Mouse (Mus musculus) hindbrain, postnatal 0 days (tissue): ENCODE data around the gene Nemp1. TPM values are rescaled to one million over a fixed set of nuclear protein-coding genes. Genes with fewer than 3 reads are reported as not detected.

Experiments
- ATAC-seq: fragments of 200-750 bp; cut with Nextera tagmentation; 2 replicates; pipeline ENCODE4 v1.8.0; 2017; ENCODE audit warnings: mild to moderate bottlenecking, moderate TSS enrichment, moderate library complexity
- DNase-seq: peaks from one replicate; pipeline ENCODE4 v3.0.0-alpha.2; 2015; ENCODE audit warnings: low spot score
- H3K27ac ChIP-seq: fragments of 300-500 bp; sonication (generic); 2 replicates; pipeline ENCODE4 v1.5.1; 2014; ENCODE audit warnings: mild to moderate bottlenecking
- H3K27me3 ChIP-seq: fragments of 300-500 bp; sonication (generic); 2 replicates; pipeline ENCODE4 v1.6.1; 2014; ENCODE audit warnings: low read length, mixed read lengths; ENCODE audit not compliant: insufficient read depth
- H3K36me3 ChIP-seq: fragments of 300-500 bp; sonication (generic); 2 replicates; pipeline ENCODE4 v1.6.1; 2014; ENCODE audit warnings: low read length, mixed read lengths; ENCODE audit not compliant: insufficient read depth
- H3K4me1 ChIP-seq: fragments of 300-500 bp; sonication (generic); 2 replicates; pipeline ENCODE4 v1.6.1; 2014; ENCODE audit warnings: antibody characterized with exemption, low read length, mixed read lengths; ENCODE audit not compliant: insufficient read depth
- H3K4me2 ChIP-seq: fragments of 300-500 bp; sonication (generic); 2 replicates; pipeline ENCODE4 v1.6.1; 2014; ENCODE audit warnings: low read depth, mild to moderate bottlenecking, low read length, moderate library complexity, mixed read lengths
- H3K4me3 ChIP-seq: fragments of 300-500 bp; sonication (generic); 2 replicates; pipeline ENCODE4 v1.5.1; 2014; ENCODE audit warnings: low read length
- H3K9ac ChIP-seq: fragments of 300-500 bp; sonication (generic); replicated peaks from 2 replicates; pipeline ENCODE4 v1.6.1; 2014; ENCODE audit warnings: mild to moderate bottlenecking, low read length, moderate library complexity, mixed read lengths
- H3K9me3 ChIP-seq: fragments of 300-500 bp; sonication (generic); 2 replicates; pipeline ENCODE4 v1.6.1; 2016; ENCODE audit warnings: low read length, mixed read lengths
- CTCF ChIP-seq: IDR thresholded peaks from 2 replicates; pipeline ENCODE4 v1.5.1; 2016; ENCODE audit warnings: antibody characterized with exemption, control low read depth, low read depth
- WGBS: fragments of 180-500 bp; shearing (Covaris S2); extraction: QIAGEN DNeasy Blood & Tissue Kit; methylation state at CpG from one replicate; pipeline ENCODE4 v1.1.7; 2014; 5-methylcytosine and 5-hydroxymethylcytosine counted together
- polyA plus RNA-seq: library from polyadenylated mRNA; unstranded; fragments of >200 nt; fragmentation: Nextera tagmentation; extraction: Ambion mirVana; gene quantifications from 2 replicates; pipeline ENCODE4 v1.2.1, GENCODE M21; 2015
- total RNA-seq: library from RNA; depleted of rRNA; stranded (reverse); fragments of >200 nt; gene quantifications from 2 replicates; pipeline ENCODE4 v1.2.3, GENCODE M21; 2014

Gene Nemp1
- total and polyA plus RNA-seq, 2 experiments from 2014 or later, result 2.2 to 4.1 TPM

DNA sequence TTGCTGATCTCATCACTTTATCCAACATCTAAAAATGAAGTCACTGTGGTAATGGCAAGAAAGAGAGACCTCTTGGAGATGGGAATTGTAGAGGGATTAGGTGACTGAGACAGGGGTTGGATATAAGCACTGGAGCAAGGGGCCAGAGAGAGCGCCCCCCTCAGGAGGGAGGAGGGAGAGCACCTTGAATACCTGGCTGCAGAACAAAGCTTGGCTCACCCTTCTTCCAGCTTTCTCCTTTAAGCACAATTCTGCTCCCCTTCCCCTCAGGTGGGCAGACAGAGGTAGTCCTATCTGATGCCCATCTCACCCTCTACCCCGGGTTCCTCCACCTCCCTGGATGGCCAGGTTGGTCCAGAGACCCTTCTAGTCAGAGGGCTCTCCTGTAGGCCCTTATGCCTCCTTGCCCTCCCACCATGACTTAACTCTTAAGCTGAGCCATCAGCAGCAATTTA lies 38.1 kb downstream of the Nemp1 start, which contains the start of gene Myo1a:
TSS of gene Myo1a (plus strand) at position 405 of the 455 bp plus-strand sequence.
- TF ChIP-seq CTCF, result no peak
- Histone ChIP-seq H3K27me3 (no peaks in the 10 kb centered on the region), H3K4me2 (no peak within 1 kb of the TSS)

DNA sequence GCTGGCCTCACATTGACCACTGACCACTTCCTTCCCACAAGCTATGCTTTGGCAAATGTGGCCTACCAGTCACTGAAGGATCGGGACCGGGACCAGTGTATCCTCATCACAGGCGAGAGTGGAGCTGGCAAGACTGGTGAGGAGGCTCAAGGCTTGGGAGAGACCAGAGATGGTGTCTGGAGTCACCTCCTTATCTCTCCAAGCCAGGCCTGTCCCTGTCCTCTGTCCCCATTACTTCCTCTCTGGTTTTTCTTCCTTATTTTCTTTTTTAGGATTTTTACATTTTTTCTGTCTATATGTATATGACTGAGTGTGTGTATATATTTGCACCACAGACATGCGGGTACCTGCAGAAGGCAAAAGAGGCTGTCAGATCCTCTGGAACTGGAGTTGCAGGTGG lies 39.1 kb downstream of the Nemp1 start:
- Histone ChIP-seq H3K4me1 (no peaks in the 10 kb centered on the region), H3K27me3 (no peaks in the 10 kb centered on the region), H3K9ac (no peak overlapping the region), H3K27ac (no peak overlapping the region), H3K4me2 (no peak overlapping the region), H3K36me3 (no peaks in the 10 kb centered on the region), H3K9me3 (no peaks in the 10 kb centered on the region), H3K4me3 (no peak overlapping the region)
- 94% methylated on average over 4 of the region's 4 CpGs for WGBS
- TF ChIP-seq CTCF, result no peak
- ATAC-seq, result no peak
- no peak for DNase-seq

More for the DNA sequence above, 38.1 kb downstream of the Nemp1 start, which contains the start of gene Myo1a:
- no peaks in the 10 kb centered on the region for H3K4me1 ChIP-seq
- H3K4me3 ChIP-seq, result no peak within 1 kb of the TSS
- no peak within 1 kb of the TSS for H3K9ac ChIP-seq
- no peak for ATAC-seq
- WGBS, result 76% methylated on average over 2 of the region's 2 CpGs
- H3K27ac ChIP-seq, result no peak within 1 kb of the TSS
- no peaks in the 10 kb centered on the region for H3K9me3 ChIP-seq
- H3K36me3 ChIP-seq, result no peaks in the 10 kb centered on the region
- no peak for DNase-seq

DNA sequence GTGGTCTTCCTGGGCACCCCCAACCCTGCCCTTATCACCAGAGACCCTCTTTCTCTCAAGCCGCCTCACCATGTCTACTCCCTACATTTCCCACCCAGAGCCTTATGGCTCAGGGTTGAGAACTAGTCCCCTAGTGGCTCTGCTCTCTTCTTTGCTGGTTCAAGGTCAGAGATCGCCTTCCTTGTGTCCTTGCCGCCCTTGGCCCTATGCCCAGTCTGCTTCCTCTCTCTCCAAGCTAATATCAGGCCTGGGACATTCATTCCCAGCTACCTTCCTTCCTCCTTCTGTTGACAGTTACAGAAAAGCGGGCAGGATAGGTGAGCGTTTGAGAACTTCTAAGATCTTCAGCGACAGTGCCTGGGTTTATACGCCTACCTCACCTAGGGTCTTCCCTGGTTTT lies 41.0 kb downstream of the Nemp1 start:
- no peaks in the 10 kb centered on the region for H3K9me3 ChIP-seq
- no peak overlapping the region for H3K9ac ChIP-seq
- WGBS, result 86% methylated on average over 7 of the region's 7 CpGs
- no peak overlapping the region for H3K4me2 ChIP-seq
- H3K27me3 ChIP-seq, result no peaks in the 10 kb centered on the region
- no peak for TF ChIP-seq CTCF
- no peak overlapping the region for H3K27ac ChIP-seq
- no peak overlapping the region for H3K4me3 ChIP-seq
- no peaks in the 10 kb centered on the region for H3K4me1 ChIP-seq
- DNase-seq, result no peak
- no peak for ATAC-seq
- H3K36me3 ChIP-seq, result no peaks in the 10 kb centered on the region

- WGBS, result 86% methylated on average over 3 of the region's 3 CpGs
These were observed 42.2 kb downstream of the Nemp1 start for GRCm38 (mm10) chr10:127708850-127709370.

DNA sequence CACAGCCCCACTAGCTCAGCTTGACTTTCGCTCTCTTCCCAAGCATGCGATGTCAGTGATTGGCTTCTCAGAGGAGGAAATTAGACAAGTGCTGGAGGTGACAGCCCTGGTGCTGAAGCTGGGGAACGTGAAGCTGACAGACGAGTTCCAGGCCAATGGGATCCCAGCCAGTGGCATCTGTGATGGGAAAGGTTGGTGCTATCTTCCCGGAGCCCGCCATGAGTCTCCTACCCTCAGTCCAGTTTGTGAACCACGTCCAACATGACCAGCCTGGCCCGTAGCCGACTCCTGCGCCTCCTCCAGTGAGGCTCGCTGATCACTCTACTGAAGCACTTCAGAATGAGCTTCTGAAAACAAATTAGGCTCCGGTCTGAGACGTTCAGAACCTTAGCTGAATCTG lies 43.6 kb downstream of the Nemp1 start:
- Histone ChIP-seq H3K4me3 (no peak overlapping the region), H3K27me3 (no peaks in the 10 kb centered on the region), H3K9me3 (no peaks in the 10 kb centered on the region), H3K4me2 (no peak overlapping the region), H3K9ac (no peak overlapping the region), H3K36me3 (no peaks in the 10 kb centered on the region), H3K4me1 (no peaks in the 10 kb centered on the region), H3K27ac (no peak overlapping the region)
- WGBS, result 72% methylated on average over 13 of the region's 13 CpGs
- TF ChIP-seq CTCF, result no peak
- no peak for DNase-seq
- no peak for ATAC-seq

More at GRCm38 (mm10) chr10:127708850-127709370, 42.2 kb downstream of the Nemp1 start:
- no peak for DNase-seq
- no peak for TF ChIP-seq CTCF
- H3K27me3 ChIP-seq, result no peaks in the 10 kb centered on the region
- no peaks in the 10 kb centered on the region for H3K9me3 ChIP-seq
- no peaks in the 10 kb centered on the region for H3K36me3 ChIP-seq
- no peak overlapping the region for H3K4me2 ChIP-seq
- no peak for ATAC-seq
- no peak overlapping the region for H3K9ac ChIP-seq
- no peak overlapping the region for H3K4me3 ChIP-seq
- H3K27ac ChIP-seq, result no peak overlapping the region
- no peaks in the 10 kb centered on the region for H3K4me1 ChIP-seq

GRCm38 (mm10) chr10:127712736-127713135 lies 46.0 kb downstream of the Nemp1 start:
- no peak overlapping the region for H3K4me3 ChIP-seq
- no peaks in the 10 kb centered on the region for H3K27me3 ChIP-seq
- DNase-seq, result no peak
- no peaks in the 10 kb centered on the region for H3K4me1 ChIP-seq
- 76% methylated on average over 6 of the region's 6 CpGs for WGBS
- no peak overlapping the region for H3K4me2 ChIP-seq
- H3K9me3 ChIP-seq, result no peaks in the 10 kb centered on the region
- no peak for ATAC-seq
- H3K36me3 ChIP-seq, result no peaks in the 10 kb centered on the region
- no peak overlapping the region for H3K9ac ChIP-seq
- TF ChIP-seq CTCF, result no peak
- no peak overlapping the region for H3K27ac ChIP-seq

DNA sequence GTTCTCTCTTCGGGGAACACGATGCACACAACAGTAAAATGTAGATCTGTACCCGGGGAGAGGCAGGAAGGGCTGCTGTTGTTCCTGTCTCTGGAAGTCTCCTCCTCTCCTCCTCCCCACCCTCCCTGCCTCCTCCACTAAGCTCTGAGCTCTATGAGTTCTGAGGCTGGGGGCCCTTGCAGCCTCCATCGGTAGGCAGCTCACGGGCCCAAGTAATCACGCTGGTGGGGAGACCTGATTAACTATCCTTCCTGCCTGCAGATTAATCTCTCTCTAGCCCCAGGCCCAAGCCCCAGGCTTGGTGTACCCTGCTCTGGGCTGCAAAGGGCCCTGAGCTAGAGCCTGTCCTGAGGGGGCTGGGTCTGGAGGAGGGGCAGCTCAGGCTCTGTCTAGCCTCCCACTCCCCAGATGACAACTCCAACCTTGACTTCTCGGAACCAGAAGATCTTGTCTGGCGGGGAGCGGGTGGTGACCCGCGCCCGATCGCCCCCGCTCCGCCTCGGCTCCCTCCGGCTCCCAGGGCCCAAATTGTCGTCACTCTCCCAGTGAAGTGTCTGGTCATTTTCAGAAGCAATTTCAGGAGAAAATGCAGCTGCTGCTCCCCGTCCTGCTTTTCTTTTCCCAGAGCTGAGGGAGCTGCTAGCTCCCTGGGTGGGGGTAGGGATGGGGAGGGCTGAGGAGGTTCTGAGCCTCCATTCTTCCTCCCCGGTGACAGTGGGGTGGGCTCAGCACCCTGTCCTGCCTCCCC lies 55.1 kb downstream of the Nemp1 start:
- ATAC-seq (peak; percentile 24; the same call in 1 of the 2 replicates), DNase-seq (no peak)
- Histone ChIP-seq H3K9ac (no peak overlapping the region), H3K27ac (no peak overlapping the region), H3K27me3 (no peaks in the 10 kb centered on the region), H3K4me2 (peak overlapping the region; percentile 7), H3K4me3 (no peak overlapping the region), H3K9me3 (no peaks in the 10 kb centered on the region), H3K36me3 (no peaks in the 10 kb centered on the region), H3K4me1 (peaks cover 14% of the 10 kb centered on the region; the same call in 1 of the 2 replicates)
- WGBS, result 20% methylated on average over 20 of the region's 20 CpGs
- TF ChIP-seq CTCF, result no peak
